Mouse (Mus musculus) kidney, postnatal 25 days (tissue): ENCODE measurements at regions not wholly inside any gene's neighbourhood (a gene's known extent, or its start where the extent isn't known, plus 50 kb on each side); places are given as distances from the start of the nearest gene placed in this dataset.

ENCODE experiments used
- DNase-seq, 2 experiments: peaks; one replicate each; pipeline ENCODE4 v3.0.0; 2021; ENCODE audit warnings: mixed read lengths in 2 of 2

DNA sequence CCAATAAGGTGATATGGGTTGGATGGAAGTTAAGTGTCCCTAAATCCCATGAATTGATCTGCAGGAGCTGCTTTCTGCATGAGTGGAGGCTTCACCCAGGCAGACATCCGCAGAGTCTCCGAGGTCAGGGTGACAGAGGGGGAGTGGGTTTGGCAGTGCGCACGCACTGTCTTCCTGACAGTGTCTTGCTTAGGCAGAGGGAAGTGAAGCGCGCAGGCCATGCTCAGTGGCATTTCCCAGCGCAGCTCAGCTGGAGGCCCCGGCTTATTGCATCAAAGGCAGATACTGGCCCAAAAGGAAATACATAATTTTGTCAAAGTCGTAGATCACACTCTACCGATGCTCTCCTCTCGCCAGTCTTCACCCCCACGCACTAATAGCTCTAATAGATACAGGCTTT, 252.7 kb upstream of the Dnajc24 start:
- DNase-seq = no peak

DNA sequence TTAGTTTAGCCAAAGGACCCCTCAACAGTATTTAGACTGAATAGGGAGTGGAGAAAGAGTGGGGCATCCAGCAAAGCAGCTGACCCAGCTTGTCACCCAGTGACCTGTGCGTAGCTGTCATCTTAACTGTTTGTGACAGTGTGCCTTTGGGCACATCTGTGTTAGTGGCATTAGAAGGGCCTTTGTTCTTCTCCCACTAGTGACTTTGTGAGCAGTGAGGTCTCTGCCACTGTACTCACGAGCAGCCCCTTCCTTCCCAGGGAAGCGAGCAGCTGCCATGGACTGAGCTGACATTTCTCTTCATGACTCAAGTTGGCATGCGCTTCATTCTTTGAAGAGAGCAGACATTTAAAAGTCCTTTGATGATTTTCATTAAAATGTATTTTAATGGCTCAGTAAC, 231.0 kb upstream of the Dnajc24 start:
- no peak for DNase-seq

GRCm38 (mm10) chr2:106231136-106231535, 227.8 kb upstream of the Dnajc24 start:
- no peak for DNase-seq

DNA sequence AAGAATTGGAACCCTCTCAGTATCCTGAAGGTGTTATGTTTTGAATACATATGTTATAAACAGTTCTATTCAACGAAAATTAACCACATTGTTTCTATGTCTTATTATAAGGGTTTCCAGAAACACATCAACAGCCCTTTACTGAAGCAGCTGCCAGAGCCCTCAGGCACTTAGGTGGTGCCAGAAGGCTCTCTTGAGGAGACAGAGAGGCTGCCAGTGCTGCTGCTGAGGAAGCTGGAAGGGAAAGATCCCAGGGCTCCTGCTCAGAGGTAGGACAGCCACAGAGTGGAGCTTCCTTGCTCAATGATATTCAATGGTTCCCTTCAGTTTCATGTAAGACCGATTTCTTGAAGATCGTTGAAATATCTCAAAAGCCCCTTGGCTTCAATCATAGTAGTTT, 226.7 kb upstream of the Dnajc24 start:
- DNase-seq = no peak

DNA sequence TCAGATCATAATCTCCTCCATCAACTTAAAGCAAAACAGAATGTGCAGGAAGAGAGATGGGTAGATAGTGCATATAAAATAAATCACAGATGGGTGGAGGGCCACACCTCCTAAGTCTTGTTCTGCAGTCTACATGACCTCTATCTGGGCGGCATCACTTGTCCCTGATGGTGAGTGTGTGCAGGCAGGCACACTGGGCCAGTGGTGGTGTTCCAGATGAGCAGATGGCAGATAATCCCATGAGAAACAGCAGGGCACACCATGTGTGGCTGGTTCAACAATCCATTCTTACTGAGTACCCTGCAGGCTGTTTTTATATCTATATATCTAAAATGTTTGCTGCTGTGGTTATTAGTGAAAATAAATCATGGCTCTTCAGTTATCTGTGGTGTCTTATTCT, 224.9 kb upstream of the Dnajc24 start:
- no peak for DNase-seq

- no peak for DNase-seq
These were observed 212.8 kb upstream of the Dnajc24 start for GRCm38 (mm10) chr2:106216169-106216568.

GRCm38 (mm10) chr2:106213740-106214139, 210.4 kb upstream of the Dnajc24 start:
- DNase-seq = no peak

GRCm38 (mm10) chr2:106210773-106211172, 207.4 kb upstream of the Dnajc24 start:
- DNase-seq = no peak

DNA sequence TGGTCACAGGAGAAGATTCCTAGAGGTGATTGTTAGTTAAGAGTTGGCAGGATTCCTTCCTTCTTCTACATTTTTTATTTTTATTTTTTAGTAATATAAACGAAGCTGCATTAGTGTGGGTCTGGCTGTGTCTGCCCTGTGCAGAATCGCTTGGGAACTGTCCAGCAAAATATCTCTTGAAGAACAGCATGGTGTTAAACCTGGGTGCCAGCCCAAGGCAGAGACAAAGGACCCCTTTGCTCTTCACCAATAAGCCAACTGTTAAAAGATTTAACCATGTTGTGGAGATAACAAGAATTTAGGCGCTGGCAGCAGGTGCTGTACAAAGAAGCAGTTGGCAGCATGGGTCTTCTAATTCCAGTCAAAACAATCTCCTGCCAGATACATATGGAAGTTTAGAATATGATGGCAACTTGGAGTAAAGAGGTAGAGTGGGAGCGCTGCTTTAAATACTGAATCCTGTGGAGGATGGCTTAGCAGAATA, 205.5 kb upstream of the Dnajc24 start:
- DNase-seq = no peak

DNA sequence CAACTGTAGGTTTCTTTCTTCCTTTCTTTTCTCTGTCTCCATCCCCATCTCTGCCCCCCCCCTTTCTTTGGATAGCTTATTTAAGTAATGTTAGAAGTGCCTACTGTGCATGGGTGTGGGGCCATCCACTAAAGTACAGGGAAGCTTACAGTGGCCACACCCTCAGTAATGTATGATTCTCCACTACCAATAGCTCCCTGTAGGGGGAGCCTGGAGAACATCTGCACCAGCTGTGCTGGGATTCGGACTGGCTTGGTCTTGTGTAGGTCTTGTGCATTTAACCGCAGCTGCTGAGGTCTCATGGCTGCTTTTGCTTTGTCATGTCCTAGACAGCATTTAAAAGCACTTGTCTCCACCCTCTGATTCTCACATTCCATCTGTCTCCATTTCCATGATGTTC, 196.8 kb upstream of the Dnajc24 start:
- DNase-seq = no peak

- no peak for DNase-seq
These were observed 191.8 kb upstream of the Dnajc24 start for GRCm38 (mm10) chr2:106195170-106195569.

DNA sequence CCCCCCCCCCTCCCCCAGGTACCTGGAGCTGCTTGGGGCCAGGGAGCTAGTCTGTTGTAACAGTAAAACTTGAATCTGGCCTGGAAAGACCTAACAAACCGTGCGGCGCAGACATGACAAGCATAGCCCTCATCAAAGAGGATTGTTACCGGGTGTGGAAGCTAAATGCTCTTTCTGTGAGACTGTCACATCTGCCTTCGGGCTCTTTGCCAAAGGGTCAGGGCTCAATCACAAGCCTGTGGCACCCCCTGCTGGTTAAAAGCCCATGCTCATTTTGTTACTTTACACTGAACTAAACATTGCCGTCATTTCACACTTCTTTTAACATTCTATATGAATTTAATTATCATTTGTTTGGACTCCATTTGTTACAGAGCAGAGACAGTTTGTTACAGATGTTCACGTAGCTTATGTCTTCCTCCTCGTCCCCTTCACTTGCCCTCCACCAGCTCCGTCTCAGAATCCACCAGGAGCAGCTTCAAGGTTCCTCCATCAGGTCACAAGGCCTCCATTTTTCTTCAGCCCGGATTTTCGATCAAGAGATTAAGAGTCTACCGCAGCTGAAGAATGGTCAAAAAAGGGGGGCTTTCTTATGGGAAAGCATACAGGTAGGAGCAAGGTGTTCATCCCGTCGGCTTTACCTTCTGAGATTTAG, 191.1 kb upstream of the Dnajc24 start:
- DNase-seq = peak; percentile 71 to 87

- no peak for DNase-seq
These were observed 190.6 kb upstream of the Dnajc24 start for GRCm38 (mm10) chr2:106193889-106194347.

DNA sequence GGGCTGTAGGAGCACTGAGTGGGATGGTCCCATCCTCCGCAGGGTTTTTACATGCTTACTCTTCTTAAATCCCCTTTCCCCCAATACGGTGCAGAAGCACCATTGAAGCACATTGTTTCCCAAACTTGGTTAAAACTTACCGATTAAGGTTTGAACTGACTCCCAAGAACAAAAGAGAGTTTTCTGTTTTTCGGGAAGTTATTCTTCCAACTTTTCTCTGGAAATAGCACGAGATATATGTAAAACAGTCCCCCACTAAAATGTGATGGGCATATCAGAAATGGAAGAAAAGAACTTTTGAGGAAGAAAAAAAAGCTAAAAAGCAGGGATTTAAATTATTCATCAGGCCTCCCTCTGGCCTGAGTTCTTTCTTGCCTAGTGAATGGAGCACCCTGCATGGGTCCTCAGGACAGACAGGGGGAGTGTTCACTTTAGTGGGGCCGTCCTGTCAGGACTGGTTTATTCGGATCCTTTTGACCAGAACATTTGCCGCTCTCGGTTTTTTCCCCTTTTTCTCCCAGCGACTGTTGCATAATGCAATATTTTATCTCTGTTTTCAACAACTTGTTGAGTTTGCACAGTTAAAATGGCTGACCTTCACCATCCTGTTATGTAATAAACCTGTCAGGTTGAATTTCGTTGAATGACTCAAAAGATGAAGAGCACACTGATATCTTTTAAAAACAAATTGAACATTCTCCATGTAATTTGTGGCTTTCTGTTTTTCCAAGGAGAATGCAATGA, 187.4 kb upstream of the Dnajc24 start:
- DNase-seq = no peak

DNA sequence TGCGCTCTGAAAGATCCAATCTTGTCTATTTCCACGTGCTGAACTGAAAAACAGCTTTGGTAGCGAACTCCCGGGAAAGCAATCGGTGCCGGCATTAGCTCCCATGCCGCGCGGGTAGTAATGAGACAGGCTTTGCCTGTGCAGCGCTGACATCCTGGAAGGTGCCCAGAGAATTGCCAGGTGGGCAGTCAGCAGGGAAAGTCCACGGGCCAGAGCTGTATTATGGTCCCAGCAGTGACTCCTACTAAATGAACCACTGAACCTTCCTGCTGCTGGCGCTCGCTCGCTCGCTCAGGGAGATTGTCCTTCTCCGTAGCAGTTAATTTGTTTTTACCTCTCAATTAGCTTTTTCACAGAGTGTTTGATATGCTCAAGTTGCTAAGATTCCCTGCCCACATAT, 180.3 kb upstream of the Dnajc24 start:
- no peak for DNase-seq

GRCm38 (mm10) chr2:106182051-106182450, 178.7 kb upstream of the Dnajc24 start:
- no peak for DNase-seq

DNA sequence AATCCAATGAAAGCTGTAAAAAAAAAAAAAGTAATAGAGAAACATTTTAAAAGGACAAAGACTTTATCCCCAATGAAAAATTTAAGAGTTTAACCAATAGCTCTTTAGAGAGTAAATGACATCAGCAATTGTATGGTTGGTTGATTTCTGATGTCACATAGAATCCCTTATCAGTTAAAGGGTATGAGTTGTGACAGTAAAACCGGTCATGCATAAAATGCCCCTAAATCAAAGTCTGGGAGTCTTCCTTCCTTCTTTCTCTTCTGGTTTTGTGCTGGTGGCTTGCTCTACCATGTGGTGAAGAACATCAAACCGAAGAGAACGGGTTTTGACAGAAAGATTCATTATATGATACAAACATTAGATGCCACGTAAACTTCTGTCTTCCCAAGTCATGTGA, 159.3 kb upstream of the Dnajc24 start:
- no peak for DNase-seq

DNA sequence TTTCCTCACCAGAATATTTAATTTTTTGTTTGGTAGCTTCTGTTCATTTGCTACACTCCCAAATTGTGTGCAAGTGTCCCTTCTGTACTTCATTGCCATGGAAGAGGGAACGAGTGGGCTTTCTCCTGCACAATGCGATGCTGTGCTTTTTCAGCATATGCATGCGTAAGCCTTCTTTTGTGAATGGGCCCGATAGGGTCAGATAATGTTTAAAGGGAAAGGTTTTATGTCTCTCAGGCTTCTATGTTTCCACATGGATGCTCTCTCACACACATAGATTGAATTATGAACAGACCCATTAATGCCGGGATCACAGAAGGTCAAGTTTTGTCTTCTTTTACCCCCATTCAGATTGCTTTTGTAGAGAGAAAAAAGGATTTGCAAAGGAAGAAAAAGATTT, 158.5 kb upstream of the Dnajc24 start:
- DNase-seq = no peak

DNA sequence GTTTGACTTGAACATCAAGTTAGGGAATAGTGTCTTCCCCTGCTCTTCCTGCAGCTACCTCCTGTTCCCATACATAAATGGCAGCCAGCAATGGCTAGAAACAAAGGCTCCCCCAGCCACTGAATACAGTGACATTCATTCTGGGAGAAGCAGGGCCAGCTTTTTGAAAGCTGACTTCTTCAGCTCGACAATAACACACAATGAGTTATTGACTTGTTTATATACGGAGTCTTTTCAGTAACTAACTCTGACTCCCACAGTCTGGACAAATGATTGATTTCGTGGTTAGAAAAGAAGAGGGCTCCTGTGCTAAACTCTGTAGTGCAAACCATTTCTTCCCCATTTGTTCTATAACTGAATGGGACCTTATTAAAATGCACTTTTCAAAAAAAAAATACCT, 146.4 kb upstream of the Dnajc24 start:
- DNase-seq = no peak

DNA sequence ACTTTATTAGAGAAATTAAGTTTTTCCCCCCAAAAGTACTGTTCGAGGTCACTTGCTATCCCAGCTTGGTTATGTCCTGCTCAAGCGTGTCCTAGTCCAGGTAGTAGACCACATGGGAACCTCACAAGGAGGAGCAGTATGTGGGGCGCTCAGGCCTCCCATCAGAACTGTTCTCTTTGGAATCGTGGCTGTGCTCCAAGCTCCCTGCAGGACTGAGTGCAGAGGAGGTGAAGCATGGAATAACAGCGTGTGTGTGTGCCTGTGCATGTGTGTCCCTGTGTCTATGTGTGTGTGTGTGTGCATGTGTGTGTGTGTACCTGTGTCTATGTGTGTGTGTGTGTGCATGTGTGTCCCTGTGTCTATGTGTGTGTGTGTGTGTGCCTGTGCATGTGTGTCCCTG, 137.6 kb upstream of the Dnajc24 start:
- DNase-seq = no peak

DNA sequence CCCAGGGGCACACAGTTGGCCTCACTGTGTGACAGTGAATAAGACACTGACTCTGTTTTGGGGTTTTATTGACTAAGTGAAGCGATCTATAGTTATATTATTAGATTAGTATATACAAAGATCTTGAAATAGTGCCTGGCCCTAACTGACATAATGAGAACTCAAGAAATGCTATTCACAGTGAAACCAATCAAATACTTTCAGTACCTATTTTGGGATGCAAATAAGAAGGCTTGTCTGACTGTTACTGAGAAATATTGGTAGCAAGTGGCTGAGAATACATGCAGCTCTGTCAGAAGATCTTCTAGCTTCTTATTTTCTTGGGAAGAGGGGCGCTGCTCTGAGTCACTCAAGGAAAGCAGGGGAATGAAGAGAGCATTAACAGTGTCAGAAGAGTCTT, 97.7 kb upstream of the Dnajc24 start:
- DNase-seq = no peak

DNA sequence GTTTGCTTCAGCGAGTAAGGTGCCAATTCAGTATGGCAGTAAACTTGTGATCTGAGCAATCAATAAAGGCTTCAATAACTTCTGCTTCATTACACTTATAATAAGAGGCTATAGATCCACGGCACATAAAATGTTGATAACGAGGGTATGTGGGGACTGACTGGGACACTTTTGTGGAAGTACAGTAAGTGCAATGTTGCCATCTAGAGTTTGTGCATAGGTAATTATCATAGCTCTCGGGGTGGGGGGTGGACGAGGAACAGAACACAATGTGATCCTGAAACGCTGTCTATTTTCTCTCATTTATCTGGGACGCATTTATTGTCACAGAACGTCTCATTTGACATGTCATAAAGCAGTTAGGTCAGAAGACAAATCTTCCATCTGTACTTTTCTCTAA, 82.8 kb upstream of the Dnajc24 start:
- DNase-seq = no peak

- no peak for DNase-seq
These were observed 80.8 kb upstream of the Dnajc24 start for GRCm38 (mm10) chr2:106083801-106084800.
